Mouse (Mus musculus) G1E-ER4 (cell line): ENCODE measurements around the gene Gm13119. TPM values are rescaled to one million over a fixed set of nuclear protein-coding genes. Genes with fewer than 3 reads are reported as not detected.
"Not testable (repeated sequence)": the region's sequence is repeated elsewhere in the genome, so short reads cannot be mapped to it uniquely, and the experiment has no call there.

Experiments
- GATA1 ChIP-seq: IDR thresholded peaks from one replicate; pipeline ENCODE4 v1.8.0; 2012; ENCODE audit warnings: low read length, inconsistent platforms
- polyA plus RNA-seq: library from polyadenylated mRNA; stranded (reverse); fragments of >175 nt; gene quantifications from 2 replicates; pipeline ENCODE4 v1.2.3, GENCODE M21; 2012

Gm13119 gene
- polyA plus RNA-seq, result not detected in 2 replicates

GRCm38 (mm10) chr4:144357642-144358041 lies at the start of gene Gm13119:
Gm13119 (plus strand) TSS chr4:144357942.
- not testable (repeated sequence) for TF ChIP-seq GATA1

GRCm38 (mm10) chr4:144329949-144330348 lies 27.8 kb upstream of the Gm13119 start, which contains the start of gene Gm13128:
Gm13128 (plus strand) TSS chr4:144330249.
- not testable (repeated sequence) for TF ChIP-seq GATA1

GRCm38 (mm10) chr4:144377911-144378310 lies 20.2 kb downstream of the Gm13119 start, which contains the start of gene Pramef20:
Pramef20 (minus strand) TSS chr4:144377933.
- TF ChIP-seq GATA1, result no peak

DNA sequence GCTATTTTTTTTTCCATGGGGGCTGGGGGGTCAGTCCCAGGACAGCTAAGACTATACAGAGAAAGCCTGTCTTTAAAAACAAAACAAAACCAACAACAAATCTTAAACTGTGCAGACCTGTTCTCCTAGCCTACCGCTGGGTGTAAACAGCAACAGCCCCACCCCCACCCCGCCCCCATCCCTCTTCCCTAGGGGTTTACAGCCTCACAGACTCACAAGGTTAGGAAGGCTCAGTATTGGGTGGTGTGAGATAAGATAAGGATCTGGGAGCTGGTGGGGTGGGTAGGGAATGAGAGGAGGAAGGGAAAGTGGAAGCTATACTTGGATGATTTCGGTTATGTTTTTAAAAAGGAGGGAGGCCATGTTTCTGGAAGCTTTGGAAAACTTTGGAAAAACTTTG lies 38.6 kb downstream of the Gm13119 start:
- no peak for TF ChIP-seq GATA1

GRCm38 (mm10) chr4:144402712-144403111 lies 45.0 kb downstream of the Gm13119 start:
- no peak for TF ChIP-seq GATA1

- TF ChIP-seq GATA1, result no peak
Observed at GRCm38 (mm10) chr4:144404456-144405086, 46.8 kb downstream of the Gm13119 start.

GRCm38 (mm10) chr4:144406261-144406660 lies 48.5 kb downstream of the Gm13119 start:
- TF ChIP-seq GATA1, result no peak

GRCm38 (mm10) chr4:144408290-144408689 lies 50.5 kb downstream of the Gm13119 start, which contains the start of gene Pramef12:
Pramef12 (minus strand) TSS chr4:144408464.
- no peak for TF ChIP-seq GATA1

Other genes starting within 250 kb of the Gm13119 start
- gene Oog3, start 195.3 kb upstream of the Gm13119 start, polyA plus RNA-seq, result not detected in 2 replicates
- gene Oog2, start 167.2 kb upstream of the Gm13119 start, polyA plus RNA-seq, result not detected in 2 replicates
- not detected in 2 replicates for gene C87977, start 144.6 kb upstream of the Gm13119 start, polyA plus RNA-seq
- not detected in 2 replicates for gene Pramel5, start 77.5 kb upstream of the Gm13119 start, polyA plus RNA-seq
- gene Gm13128, start 27.7 kb upstream of the Gm13119 start, polyA plus RNA-seq, result not detected in 2 replicates
- gene Pramef20, start 20.0 kb downstream of the Gm13119 start, polyA plus RNA-seq, result not detected in 2 replicates
- gene Pramef12, start 50.5 kb downstream of the Gm13119 start, polyA plus RNA-seq, result not detected in 2 replicates
- not detected in 2 replicates for gene 1700012P22Rik, start 80.8 kb downstream of the Gm13119 start, polyA plus RNA-seq
- not detected in 2 replicates for gene Gm9944, start 95.4 kb downstream of the Gm13119 start, polyA plus RNA-seq
- not detected in 2 replicates for gene Aadacl3, start 105.8 kb downstream of the Gm13119 start, polyA plus RNA-seq
- gene 9430007A20Rik, start 161.9 kb downstream of the Gm13119 start, polyA plus RNA-seq, result not detected in 2 replicates
- gene Gm13124, start 207.2 kb downstream of the Gm13119 start, polyA plus RNA-seq, result not detected in 2 replicates